Mouse (Mus musculus): ENCODE results near the gene Kdm5b.

DNA sequence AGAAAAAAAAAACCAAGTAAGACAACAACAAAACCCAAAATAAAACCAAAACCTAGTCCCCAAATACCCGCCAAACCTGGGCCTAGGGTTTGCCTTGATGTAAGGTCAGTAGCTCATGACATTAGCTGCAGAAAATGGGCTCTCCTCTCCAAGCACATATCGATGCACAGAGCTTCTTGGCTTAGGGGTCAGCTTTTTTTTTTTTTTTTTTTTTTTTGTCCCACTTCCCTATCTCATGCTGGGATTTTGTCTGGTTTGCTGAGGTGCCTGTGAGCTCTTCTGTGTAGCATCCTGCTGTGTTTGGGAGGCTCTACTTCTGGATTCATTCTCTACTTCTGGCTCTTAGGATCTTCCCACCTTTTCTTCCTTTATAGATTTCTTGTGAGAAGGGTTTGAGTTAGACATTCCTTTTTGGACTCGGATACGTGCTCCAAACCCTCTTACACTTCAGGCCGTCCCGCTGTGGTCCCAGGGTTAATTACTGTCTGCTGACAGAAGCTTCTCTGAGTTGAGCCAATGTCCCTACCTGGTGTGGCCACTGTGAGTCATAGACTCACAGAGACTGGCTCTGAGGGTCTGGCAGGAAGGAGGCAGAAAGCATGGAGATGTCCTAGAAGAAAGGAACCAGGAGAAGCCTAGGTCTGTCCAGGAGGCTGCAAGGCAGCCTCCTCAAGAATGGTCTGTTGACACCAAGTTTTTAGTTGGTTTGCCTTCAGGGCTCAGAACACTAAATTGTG is 17.6 kb downstream of the Kdm5b start:
- TF ChIP-seq EP300 (IDR thresholded peaks at IDR 0.05; ENCODE audit: low read depth) (no peak), CTCF (IDR thresholded peaks at IDR 0.05; ENCODE audit: low read depth) (no peak)

All from liver, postnatal 0 days (tissue).